Mouse (Mus musculus): ENCODE measurements around the gene Gdpd4. TPM values are rescaled to one million over a fixed set of nuclear protein-coding genes. Genes with fewer than 3 reads are reported as not detected.

Gene Gdpd4
- total and polyA plus RNA-seq, 3 experiments = not detected

GRCm38 (mm10) chr7:98084541-98085293 is 165.0 kb downstream of the Gdpd4 start:
- H3K79me2 ChIP-seq (replicated peaks; ENCODE audit: control insufficient read depth, extremely low read depth, insufficient read depth, poor library complexity, severe bottlenecking) = no peaks in the 10 kb centered on the region
- no peaks in the 10 kb centered on the region for H3K9me3 ChIP-seq (replicated peaks; ENCODE audit: low read length)
- peaks cover 15 to 43% of the 10 kb centered on the region in 2 experiments for H3K4me1 ChIP-seq (ENCODE audit: control insufficient read depth in 1 of 2, insufficient read depth in 2 of 2)
- H3K27me3 ChIP-seq (replicated peaks) = no peaks in the 10 kb centered on the region
- dilution Hi-C loops (cut with MboI; ENCODE audit: extremely low pct_ligation_motif_present, extremely low pct_unique_long_range_greater_than_20kb, low sequenced_read_pairs) = no loop called here
- no peak for TF ChIP-seq ELF1 (IDR thresholded peaks at IDR 0.05; ENCODE audit: low read depth, low read length)
- H3K4me3 ChIP-seq (replicated peaks in 1 of 3; ENCODE audit: low read depth in 2 of 3, low read length in 2 of 3, poor library complexity in 1 of 3) = peak overlapping the region; percentile 3 to 54 (median 45)
- peaks cover 2 to 49% of the 10 kb centered on the region in 2 experiments for H3K36me3 ChIP-seq (replicated peaks in 1 of 2; ENCODE audit: control insufficient read depth in 1 of 2, insufficient read depth in 1 of 2, low read length in 1 of 2)
- no peak overlapping the region for H3K9ac ChIP-seq (ENCODE audit: insufficient read depth, low read depth)
- H3K27ac ChIP-seq (ENCODE audit: insufficient read depth, low read depth) = no peak overlapping the region
- no peak overlapping the region for H3K4me2 ChIP-seq (ENCODE audit: insufficient read depth, low read depth, poor library complexity, severe bottlenecking)
- no peak for DNase-seq (ENCODE audit: extremely low read depth)
- in situ Hi-C loops (cut with MboI; ENCODE audit: low pct_ligation_motif_present, low pct_unique_long_range_greater_than_20kb, low sequenced_read_pairs) = no loop called here

DNA sequence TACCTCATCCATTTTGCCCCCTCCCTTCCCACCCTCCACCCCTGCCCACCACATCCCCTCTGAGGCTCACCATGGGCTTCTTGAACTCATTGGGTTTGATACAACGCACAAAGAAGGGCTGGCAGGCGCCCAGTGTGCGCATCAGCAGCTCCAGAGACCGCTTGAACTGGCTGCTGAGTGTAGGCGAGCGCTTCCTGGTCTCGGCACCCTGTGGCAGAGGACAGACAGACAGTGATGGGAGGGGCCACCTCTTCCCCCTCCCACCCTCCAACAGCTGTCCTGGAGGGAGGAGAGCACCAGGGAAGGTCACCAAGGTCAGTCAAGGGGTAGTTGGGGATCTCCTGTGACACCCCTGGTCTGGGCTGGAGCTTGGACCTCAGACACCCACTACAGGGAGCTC is 165.6 kb downstream of the Gdpd4 start:
- TF ChIP-seq MAZ (IDR thresholded peaks at IDR 0.05; ENCODE audit: low read depth, low read length) (no peak), ELF1 (IDR thresholded peaks at IDR 0.05; ENCODE audit: low read depth, low read length) (0 out of 2 replicates have a peak, but pooled peaks have one; percentile 29), JUN (IDR thresholded peaks at IDR 0.05; ENCODE audit: insufficient read depth, low read depth, low read length) (no peak), MAFK (IDR thresholded peaks at IDR 0.05; ENCODE audit: insufficient replicate concordance, low read length) (no peak), MEF2A (IDR thresholded peaks at IDR 0.05; ENCODE audit: borderline replicate concordance, low read depth, low read length) (no peak)
- in situ Hi-C loops (cut with MboI; ENCODE audit: low pct_ligation_motif_present, low pct_unique_long_range_greater_than_20kb, low sequenced_read_pairs) (no loop called here), dilution Hi-C loops (cut with MboI; ENCODE audit: extremely low pct_ligation_motif_present, extremely low pct_unique_long_range_greater_than_20kb, low sequenced_read_pairs) (no loop called here)
- peaks cover 2 to 45% of the 10 kb centered on the region in 2 experiments for H3K36me3 ChIP-seq (replicated peaks in 1 of 2; ENCODE audit: control insufficient read depth in 1 of 2, insufficient read depth in 1 of 2, low read length in 1 of 2)
- H3K9me3 ChIP-seq (replicated peaks; ENCODE audit: low read length) = no peaks in the 10 kb centered on the region
- DNase-seq (ENCODE audit: extremely low read depth) = no peak
- H3K27ac ChIP-seq (ENCODE audit: insufficient read depth, low read depth) = no peak overlapping the region
- no peaks in the 10 kb centered on the region for H3K79me2 ChIP-seq (replicated peaks; ENCODE audit: control insufficient read depth, extremely low read depth, insufficient read depth, poor library complexity, severe bottlenecking)
- peaks cover 15 to 47% of the 10 kb centered on the region in 2 experiments for H3K4me1 ChIP-seq (ENCODE audit: control insufficient read depth in 1 of 2, insufficient read depth in 2 of 2)
- H3K4me2 ChIP-seq (ENCODE audit: insufficient read depth, low read depth, poor library complexity, severe bottlenecking) = no peak overlapping the region
- H3K9ac ChIP-seq (ENCODE audit: insufficient read depth, low read depth) = no peak overlapping the region
- peak overlapping the region in 2 of 3 experiments; percentile 45 to 54 for H3K4me3 ChIP-seq (replicated peaks in 1 of 3; ENCODE audit: low read depth in 2 of 3, low read length in 2 of 3, poor library complexity in 1 of 3)
- no peaks in the 10 kb centered on the region for H3K27me3 ChIP-seq (replicated peaks)

- H3K9ac ChIP-seq (ENCODE audit: insufficient read depth, low read depth) = no peak overlapping the region
- no peak overlapping the region for H3K4me2 ChIP-seq (ENCODE audit: insufficient read depth, low read depth, poor library complexity, severe bottlenecking)
- no peaks in the 10 kb centered on the region for H3K79me2 ChIP-seq (replicated peaks; ENCODE audit: control insufficient read depth, extremely low read depth, insufficient read depth, poor library complexity, severe bottlenecking)
- no peak overlapping the region for H3K27ac ChIP-seq (ENCODE audit: insufficient read depth, low read depth)
- peaks cover 15 to 50% of the 10 kb centered on the region in 2 experiments for H3K4me1 ChIP-seq (ENCODE audit: control insufficient read depth in 1 of 2, insufficient read depth in 2 of 2)
- DNase-seq (ENCODE audit: extremely low read depth) = no peak
- no peak overlapping the region for H3K4me3 ChIP-seq (replicated peaks in 1 of 3; ENCODE audit: low read depth in 2 of 3, low read length in 2 of 3, poor library complexity in 1 of 3)
- no peaks in the 10 kb centered on the region for H3K9me3 ChIP-seq (replicated peaks; ENCODE audit: low read length)
- no peaks in the 10 kb centered on the region for H3K27me3 ChIP-seq (replicated peaks)
- TF ChIP-seq JUND (conservative IDR thresholded peaks at IDR 0.05; ENCODE audit: low read depth, low read length) (no peak), NELFE (IDR thresholded peaks at IDR 0.05; ENCODE audit: low read depth, low read length) (no peak), RAD21 (IDR thresholded peaks at IDR 0.05; ENCODE audit: low read depth, low read length) (peak; percentile 63), CTCF (conservative IDR thresholded peaks at IDR 0.05 in 1 of 2, IDR thresholded peaks at IDR 0.05 in 1 of 2; ENCODE audit: low read depth in 2 of 2, low read length in 2 of 2) (peak in 1 of 2 experiments; percentile 74; a peak in 2 of 4 replicates), SMC3 (IDR thresholded peaks at IDR 0.05; ENCODE audit: low read depth, low read length) (peak; percentile 56), CHD2 (IDR thresholded peaks at IDR 0.05; ENCODE audit: low read length) (no peak)
- in situ Hi-C loops (cut with MboI; ENCODE audit: low pct_ligation_motif_present, low pct_unique_long_range_greater_than_20kb, low sequenced_read_pairs) (no loop called here), dilution Hi-C loops (cut with MboI; ENCODE audit: extremely low pct_ligation_motif_present, extremely low pct_unique_long_range_greater_than_20kb, low sequenced_read_pairs) (no loop called here)
- peaks cover 0 to 40% of the 10 kb centered on the region in 2 experiments for H3K36me3 ChIP-seq (replicated peaks in 1 of 2; ENCODE audit: control insufficient read depth in 1 of 2, insufficient read depth in 1 of 2, low read length in 1 of 2)
Measured at GRCm38 (mm10) chr7:98086346-98086745, 166.6 kb downstream of the Gdpd4 start.

All from CH12.LX (cell line).